Mouse (Mus musculus) bone marrow, adult 2 months (tissue): ENCODE measurements around the gene Bcat2.

Source experiments
- CTCF ChIP-seq: fragments of 200-500 bp; IDR thresholded peaks from 2 replicates; pipeline ENCODE4 v1.5.1; 2011; ENCODE audit warnings: low read length, control low read depth; ENCODE audit not compliant: control insufficient read depth, insufficient read depth
- POLR2A ChIP-seq: fragments of 200-500 bp; IDR thresholded peaks from 2 replicates; pipeline ENCODE4 v1.6.1; 2011; ENCODE audit warnings: low read depth, mild to moderate bottlenecking, control low read depth, low read length, borderline replicate concordance; ENCODE audit not compliant: control insufficient read depth

- no peak for TF ChIP-seq CTCF
- TF ChIP-seq POLR2A, result peak; percentile 45; the same call in 1 of the 2 replicates
Observed at GRCm38 (mm10) chr7:45567780-45568516, 2.0 kb upstream of the Bcat2 start.
